Mouse (Mus musculus): ENCODE measurements at regions not wholly inside any gene's neighbourhood (a gene's known extent, or its start where the extent isn't known, plus 50 kb on each side); places are given as distances from the start of the nearest gene placed in this dataset.
A peak's percentile ranks its signal among the peaks of the same experiment; 100 is the strongest.

DNA sequence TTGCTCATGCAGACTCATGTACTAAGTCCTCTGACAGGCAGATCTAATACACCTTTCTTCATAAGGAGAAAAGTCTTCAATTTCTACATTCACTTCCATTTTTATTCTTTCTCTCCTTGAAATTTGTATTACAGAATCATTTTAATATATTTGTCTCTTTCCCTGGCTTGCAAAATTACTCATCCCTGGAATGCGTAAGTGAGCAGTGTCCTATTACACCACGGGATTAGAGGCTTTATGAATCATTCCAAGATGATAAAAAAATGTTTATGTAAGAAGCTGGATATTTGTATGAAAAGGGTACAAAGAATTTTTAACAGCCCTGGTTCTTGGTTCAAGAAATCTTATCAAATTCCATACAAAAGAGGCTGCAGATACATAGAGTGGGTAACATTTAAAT lies 83.6 kb upstream of the Mbnl1 start:
- Histone ChIP-seq H3K4me1 (ENCODE audit: insufficient read depth) (no peaks in the 10 kb centered on the region), H3K27ac (ENCODE audit: low read depth) (no peak overlapping the region), H3K36me3 (ENCODE audit: insufficient read depth) (no peaks in the 10 kb centered on the region), H3K4me2 (no peak overlapping the region), H3K27me3 (ENCODE audit: insufficient read depth, low read length) (no peaks in the 10 kb centered on the region), H3K9me3 (ENCODE audit: low read depth, low read length) (no peaks in the 10 kb centered on the region), H3K4me3 (ENCODE audit: low read depth, low read length) (no peak overlapping the region), H3K9ac (no peak overlapping the region)
- 29% methylated on average over 2 of the region's 2 CpGs for WGBS
- ATAC-seq (ENCODE audit: insufficient read depth) = no peak
- DNase-seq = no peak
- TF ChIP-seq CTCF (IDR thresholded peaks at IDR 0.05; ENCODE audit: low read depth) = no peak

GRCm38 (mm10) chr3:60395299-60395698 lies 77.3 kb upstream of the Mbnl1 start:
- Histone ChIP-seq H3K4me1 (ENCODE audit: insufficient read depth) (no peaks in the 10 kb centered on the region), H3K27ac (ENCODE audit: low read depth) (no peak overlapping the region), H3K9ac (no peak overlapping the region), H3K4me2 (no peak overlapping the region), H3K36me3 (ENCODE audit: insufficient read depth) (no peaks in the 10 kb centered on the region), H3K27me3 (ENCODE audit: insufficient read depth, low read length) (no peaks in the 10 kb centered on the region), H3K4me3 (ENCODE audit: low read depth, low read length) (no peak overlapping the region), H3K9me3 (ENCODE audit: low read depth, low read length) (no peaks in the 10 kb centered on the region)
- no peak for ATAC-seq (ENCODE audit: insufficient read depth)
- no peak for DNase-seq
- no peak for TF ChIP-seq CTCF (IDR thresholded peaks at IDR 0.05; ENCODE audit: low read depth)
- 70% methylated on average over 4 of the region's 4 CpGs for WGBS

GRCm38 (mm10) chr3:60396971-60397370 lies 75.7 kb upstream of the Mbnl1 start:
- H3K4me2 ChIP-seq = no peak overlapping the region
- H3K36me3 ChIP-seq (ENCODE audit: insufficient read depth) = no peaks in the 10 kb centered on the region
- H3K9me3 ChIP-seq (ENCODE audit: low read depth, low read length) = no peaks in the 10 kb centered on the region
- no peaks in the 10 kb centered on the region for H3K27me3 ChIP-seq (ENCODE audit: insufficient read depth, low read length)
- H3K27ac ChIP-seq (ENCODE audit: low read depth) = no peak overlapping the region
- no peak for DNase-seq
- H3K4me3 ChIP-seq (ENCODE audit: low read depth, low read length) = no peak overlapping the region
- H3K4me1 ChIP-seq (ENCODE audit: insufficient read depth) = no peaks in the 10 kb centered on the region
- 64% methylated on average over 3 of the region's 3 CpGs for WGBS
- ATAC-seq (ENCODE audit: insufficient read depth) = no peak
- no peak for TF ChIP-seq CTCF (IDR thresholded peaks at IDR 0.05; ENCODE audit: low read depth)
- H3K9ac ChIP-seq = no peak overlapping the region

- Histone ChIP-seq H3K4me2 (no peak overlapping the region), H3K9me3 (ENCODE audit: low read depth, low read length) (no peaks in the 10 kb centered on the region), H3K4me1 (ENCODE audit: insufficient read depth) (no peaks in the 10 kb centered on the region), H3K27ac (ENCODE audit: low read depth) (no peak overlapping the region), H3K36me3 (ENCODE audit: insufficient read depth) (no peaks in the 10 kb centered on the region), H3K27me3 (ENCODE audit: insufficient read depth, low read length) (no peaks in the 10 kb centered on the region), H3K4me3 (ENCODE audit: low read depth, low read length) (no peak overlapping the region), H3K9ac (no peak overlapping the region)
- ATAC-seq (ENCODE audit: insufficient read depth) (no peak), DNase-seq (no peak)
- TF ChIP-seq CTCF (IDR thresholded peaks at IDR 0.05; ENCODE audit: low read depth) = no peak
Observed at GRCm38 (mm10) chr3:60398796-60399195, 73.8 kb upstream of the Mbnl1 start.

DNA sequence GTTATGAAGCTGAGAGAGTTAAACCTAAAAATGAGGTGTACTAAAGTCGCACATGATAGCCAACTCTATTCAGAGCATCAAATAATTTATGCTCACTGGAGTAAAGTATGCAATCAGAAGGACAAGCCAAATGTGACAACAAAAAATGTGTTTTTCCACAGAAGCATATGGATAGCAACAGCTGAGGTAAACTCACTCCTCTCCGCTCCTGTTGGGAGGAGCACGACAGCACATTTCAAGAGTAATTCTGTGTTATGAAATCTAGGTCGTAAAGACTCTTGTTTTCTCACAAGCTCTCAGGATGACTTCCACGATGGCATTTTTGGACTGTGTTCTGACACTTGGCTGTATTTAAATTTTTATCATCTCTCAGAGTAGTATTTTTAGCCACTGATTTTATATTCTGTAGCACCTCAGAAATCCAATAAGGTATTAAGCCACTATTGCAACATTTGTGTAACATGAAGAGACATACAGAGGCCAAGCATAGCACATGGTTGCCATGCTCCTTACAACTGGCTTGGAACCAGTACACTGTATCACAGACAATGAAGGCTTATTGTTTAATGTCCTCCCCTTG lies 70.3 kb upstream of the Mbnl1 start:
- Histone ChIP-seq H3K27me3 (ENCODE audit: insufficient read depth, low read length) (no peaks in the 10 kb centered on the region), H3K4me2 (no peak overlapping the region), H3K4me1 (ENCODE audit: insufficient read depth) (no peaks in the 10 kb centered on the region), H3K36me3 (ENCODE audit: insufficient read depth) (no peaks in the 10 kb centered on the region), H3K4me3 (ENCODE audit: low read depth, low read length) (no peak overlapping the region), H3K27ac (ENCODE audit: low read depth) (no peak overlapping the region), H3K9me3 (ENCODE audit: low read depth, low read length) (no peaks in the 10 kb centered on the region), H3K9ac (no peak overlapping the region)
- no peak for DNase-seq
- TF ChIP-seq CTCF (IDR thresholded peaks at IDR 0.05; ENCODE audit: low read depth) = no peak
- ATAC-seq (ENCODE audit: insufficient read depth) = no peak
- 67% methylated on average over 5 of the region's 5 CpGs for WGBS

DNA sequence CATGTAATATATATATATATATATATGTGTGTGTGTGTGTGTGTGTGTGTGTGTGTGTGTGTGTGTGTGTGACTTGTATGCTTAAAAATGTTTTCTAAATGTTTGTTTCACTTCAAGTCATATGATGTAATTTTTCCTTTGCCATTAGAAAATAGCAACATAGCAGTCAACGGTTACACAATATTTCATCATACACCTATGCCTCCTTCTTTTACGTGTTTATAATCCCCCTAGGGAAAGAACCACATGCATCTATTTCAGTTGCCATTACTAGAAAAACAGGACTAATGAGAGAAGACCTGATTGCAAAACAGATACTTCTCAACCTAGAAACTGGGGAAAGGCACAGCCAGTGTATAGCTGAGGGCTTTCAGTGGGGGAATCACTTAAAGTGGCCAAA lies 65.2 kb upstream of the Mbnl1 start:
- ATAC-seq (ENCODE audit: insufficient read depth) = no peak
- Histone ChIP-seq H3K36me3 (ENCODE audit: insufficient read depth) (no peaks in the 10 kb centered on the region), H3K27me3 (ENCODE audit: insufficient read depth, low read length) (no peaks in the 10 kb centered on the region), H3K9me3 (ENCODE audit: low read depth, low read length) (no peaks in the 10 kb centered on the region), H3K4me1 (ENCODE audit: insufficient read depth) (no peaks in the 10 kb centered on the region), H3K9ac (no peak overlapping the region), H3K4me3 (ENCODE audit: low read depth, low read length) (no peak overlapping the region), H3K4me2 (no peak overlapping the region), H3K27ac (ENCODE audit: low read depth) (no peak overlapping the region)
- no peak for DNase-seq
- 81% methylated on average over 2 of the region's 2 CpGs for WGBS
- TF ChIP-seq CTCF (IDR thresholded peaks at IDR 0.05; ENCODE audit: low read depth) = no peak

DNA sequence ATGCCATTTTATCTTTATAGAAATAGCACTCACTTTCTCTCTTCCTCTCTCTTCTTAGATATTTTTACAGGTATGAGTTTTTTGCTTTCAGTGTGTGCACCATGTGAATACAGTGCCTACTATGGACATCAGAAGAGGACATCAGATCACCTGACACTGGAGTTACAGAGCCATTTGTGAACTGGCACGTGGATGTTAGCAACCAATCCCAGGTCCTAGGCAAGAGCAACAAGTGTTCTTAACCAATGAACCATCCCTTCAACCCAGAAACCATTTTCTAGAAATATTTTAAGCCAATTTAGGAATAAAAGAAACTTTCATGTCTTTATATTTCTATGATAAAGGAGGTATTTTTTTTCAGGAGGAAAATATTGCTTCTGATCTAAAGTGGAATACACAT lies 64.7 kb upstream of the Mbnl1 start:
- Histone ChIP-seq H3K27ac (ENCODE audit: low read depth) (peak overlapping the region; percentile 13; the same call in 1 of the 2 replicates), H3K9me3 (ENCODE audit: low read depth, low read length) (no peaks in the 10 kb centered on the region), H3K36me3 (ENCODE audit: insufficient read depth) (no peaks in the 10 kb centered on the region), H3K4me2 (no peak overlapping the region), H3K4me3 (ENCODE audit: low read depth, low read length) (no peak overlapping the region), H3K27me3 (ENCODE audit: insufficient read depth, low read length) (no peaks in the 10 kb centered on the region), H3K4me1 (ENCODE audit: insufficient read depth) (no peaks in the 10 kb centered on the region), H3K9ac (no peak overlapping the region)
- DNase-seq = no peak
- no peak for TF ChIP-seq CTCF (IDR thresholded peaks at IDR 0.05; ENCODE audit: low read depth)
- 55% methylated on average over 1 of the region's 1 CpGs for WGBS
- no peak for ATAC-seq (ENCODE audit: insufficient read depth)
